Mouse (Mus musculus) ES-E14 (cell line): ENCODE measurements around the gene Gm136.

Experiments
- MAFK ChIP-seq: IDR thresholded peaks from 2 replicates; pipeline ENCODE4 v1.6.1; 2014; ENCODE audit warnings: mild to moderate bottlenecking, low read depth, low read length, inconsistent platforms; ENCODE audit not compliant: insufficient read depth
- ZC3H11A ChIP-seq: IDR thresholded peaks from 2 replicates; pipeline ENCODE4 v1.6.1; 2012; ENCODE audit warnings: low read depth, mild to moderate bottlenecking, inconsistent platforms, low read length, borderline replicate concordance

GRCm38 (mm10) chr4:34702231-34702630, 53.8 kb downstream of the Gm136 start:
- TF ChIP-seq MAFK (no peak), ZC3H11A (no peak)
